Mouse (Mus musculus) liver, postnatal 0 days (tissue): ENCODE data around the gene Cd6. TPM values are rescaled to one million over a fixed set of nuclear protein-coding genes. Genes with fewer than 3 reads are reported as not detected.

ENCODE experiments used
- ATAC-seq: fragments of 200-750 bp; cut with Nextera tagmentation; 2 replicates; pipeline ENCODE4 v1.8.0; 2017; ENCODE audit warnings: mild to moderate bottlenecking, moderate library complexity
- DNase-seq: peaks from one replicate; pipeline ENCODE4 v3.0.0-alpha.2; 2016
- H3K27ac ChIP-seq: fragments of 300-500 bp; sonication (generic); 2 replicates; pipeline ENCODE4 v1.5.1; 2014; ENCODE audit warnings: antibody characterized with exemption, moderate library complexity, mild to moderate bottlenecking, low read depth
- H3K27me3 ChIP-seq: fragments of 300-500 bp; sonication (generic); 2 replicates; pipeline ENCODE4 v1.6.1; 2014; ENCODE audit warnings: low read length, control low read depth, mixed read lengths; ENCODE audit not compliant: insufficient read depth
- H3K36me3 ChIP-seq: fragments of 300-500 bp; sonication (generic); replicated peaks from 2 replicates; pipeline ENCODE4 v1.6.1; 2014; ENCODE audit warnings: mild to moderate bottlenecking, control low read depth, low read length, moderate library complexity, mixed read lengths; ENCODE audit not compliant: insufficient read depth
- H3K4me1 ChIP-seq: fragments of 300-500 bp; sonication (generic); 2 replicates; pipeline ENCODE4 v1.6.1; 2014; ENCODE audit warnings: antibody characterized with exemption, mild to moderate bottlenecking, control low read depth; ENCODE audit not compliant: insufficient read depth
- H3K4me2 ChIP-seq: fragments of 300-500 bp; sonication (generic); 2 replicates; pipeline ENCODE4 v1.6.1; 2014; ENCODE audit warnings: low read depth, mild to moderate bottlenecking, low read length, moderate library complexity, mixed read lengths
- H3K4me3 ChIP-seq: fragments of 300-500 bp; sonication (generic); 2 replicates; pipeline ENCODE4 v1.5.1; 2014; ENCODE audit warnings: low read depth, low read length
- H3K9ac ChIP-seq: fragments of 300-500 bp; sonication (generic); replicated peaks from 2 replicates; pipeline ENCODE4 v1.6.1; 2014; ENCODE audit warnings: mild to moderate bottlenecking, moderate library complexity
- H3K9me3 ChIP-seq: fragments of 300-500 bp; sonication (generic); 2 replicates; pipeline ENCODE4 v1.6.1; 2016; ENCODE audit warnings: mild to moderate bottlenecking, control low read depth, low read length, mixed read lengths
- CTCF ChIP-seq: sonication (generic); IDR thresholded peaks from 2 replicates; pipeline ENCODE4 v1.5.1; 2016; ENCODE audit warnings: antibody characterized with exemption, low read depth
- EP300 ChIP-seq: IDR thresholded peaks from 2 replicates; pipeline ENCODE4 v1.6.1; 2016; ENCODE audit warnings: antibody characterized with exemption, low read depth, mild to moderate bottlenecking
- WGBS: fragments of 180-500 bp; shearing (Covaris S2); extraction: QIAGEN DNeasy Blood & Tissue Kit; methylation state at CpG from one replicate; pipeline ENCODE4 v1.1.7; 2014; ENCODE audit not compliant: insufficient replicate concordance; 5-methylcytosine and 5-hydroxymethylcytosine counted together
- polyA plus RNA-seq: library from polyadenylated mRNA; unstranded; fragments of >200 nt; fragmentation: Nextera tagmentation; extraction: Ambion mirVana; gene quantifications from 2 replicates; pipeline ENCODE4 v1.2.1, GENCODE M21; 2015

Cd6 gene
- polyA plus RNA-seq, 1 experiment from 2014 or later: 0.11 TPM

GRCm38 (mm10) chr19:10749295-10749694 lies 80.6 kb downstream of the Cd6 start:
- TF ChIP-seq CTCF (no peak), EP300 (no peak)
- Histone ChIP-seq H3K9ac (no peak overlapping the region), H3K27ac (no peak overlapping the region), H3K4me2 (no peak overlapping the region), H3K36me3 (no peaks in the 10 kb centered on the region), H3K27me3 (no peaks in the 10 kb centered on the region), H3K9me3 (no peaks in the 10 kb centered on the region), H3K4me1 (no peaks in the 10 kb centered on the region; the same call in 1 of the 2 replicates), H3K4me3 (no peak overlapping the region)
- no peak for ATAC-seq
- WGBS: 74% methylated on average over 6 of the region's 6 CpGs
- no peak for DNase-seq

GRCm38 (mm10) chr19:10748401-10749102 lies 81.3 kb downstream of the Cd6 start:
- no peak for ATAC-seq
- Histone ChIP-seq H3K9me3 (no peaks in the 10 kb centered on the region), H3K27ac (no peak overlapping the region), H3K4me1 (no peaks in the 10 kb centered on the region; the same call in 1 of the 2 replicates), H3K27me3 (no peaks in the 10 kb centered on the region), H3K4me3 (no peak overlapping the region), H3K36me3 (no peaks in the 10 kb centered on the region), H3K4me2 (no peak overlapping the region), H3K9ac (no peak overlapping the region)
- DNase-seq: no peak
- WGBS: 66% methylated on average over 11 of the region's 11 CpGs
- TF ChIP-seq CTCF (no peak), EP300 (no peak)

- no peaks in the 10 kb centered on the region; the same call in 1 of the 2 replicates for H3K4me1 ChIP-seq
- WGBS: 60% methylated on average over 6 of the region's 6 CpGs
- no peak overlapping the region for H3K27ac ChIP-seq
- no peak for ATAC-seq
- no peak for DNase-seq
- H3K36me3 ChIP-seq: no peaks in the 10 kb centered on the region
- no peak overlapping the region for H3K9ac ChIP-seq
- no peaks in the 10 kb centered on the region for H3K9me3 ChIP-seq
- no peaks in the 10 kb centered on the region for H3K27me3 ChIP-seq
- H3K4me2 ChIP-seq: no peak overlapping the region
- no peak for TF ChIP-seq CTCF
- no peak for TF ChIP-seq EP300
- H3K4me3 ChIP-seq: no peak overlapping the region
Measured at GRCm38 (mm10) chr19:10747718-10748117, 82.1 kb downstream of the Cd6 start.

GRCm38 (mm10) chr19:10747182-10747581 lies 82.7 kb downstream of the Cd6 start:
- H3K4me1 ChIP-seq: no peaks in the 10 kb centered on the region; the same call in 1 of the 2 replicates
- H3K9me3 ChIP-seq: no peaks in the 10 kb centered on the region
- H3K36me3 ChIP-seq: no peaks in the 10 kb centered on the region
- H3K4me2 ChIP-seq: no peak overlapping the region
- DNase-seq (no peak), ATAC-seq (no peak)
- H3K27me3 ChIP-seq: no peaks in the 10 kb centered on the region
- no peak overlapping the region for H3K9ac ChIP-seq
- no peak overlapping the region for H3K4me3 ChIP-seq
- WGBS: 72% methylated on average over 7 of the region's 7 CpGs
- no peak overlapping the region for H3K27ac ChIP-seq
- TF ChIP-seq CTCF (no peak), EP300 (no peak)

- H3K9me3 ChIP-seq: no peaks in the 10 kb centered on the region
- DNase-seq (no peak), ATAC-seq (no peak)
- no peak for TF ChIP-seq EP300
- TF ChIP-seq CTCF: no peak
- 40% methylated on average over 3 of the region's 3 CpGs for WGBS
- no peaks in the 10 kb centered on the region for H3K27me3 ChIP-seq
- H3K4me1 ChIP-seq: peaks cover 7% of the 10 kb centered on the region; the same call in 1 of the 2 replicates
- H3K4me3 ChIP-seq: no peak overlapping the region
- H3K36me3 ChIP-seq: no peaks in the 10 kb centered on the region
- no peak overlapping the region for H3K9ac ChIP-seq
- H3K27ac ChIP-seq: no peak overlapping the region
- H3K4me2 ChIP-seq: no peak overlapping the region
Measured at GRCm38 (mm10) chr19:10742565-10742964, 87.3 kb downstream of the Cd6 start.

- Histone ChIP-seq H3K36me3 (no peaks in the 10 kb centered on the region), H3K27ac (no peak overlapping the region), H3K27me3 (no peaks in the 10 kb centered on the region), H3K4me1 (peaks cover 7% of the 10 kb centered on the region; the same call in 1 of the 2 replicates), H3K9me3 (no peaks in the 10 kb centered on the region), H3K9ac (no peak overlapping the region), H3K4me3 (no peak overlapping the region), H3K4me2 (no peak overlapping the region)
- no peak for DNase-seq
- TF ChIP-seq CTCF: no peak
- no peak for TF ChIP-seq EP300
- 59% methylated on average over 6 of the region's 6 CpGs for WGBS
- ATAC-seq: no peak
Measured at GRCm38 (mm10) chr19:10742145-10742544, 87.7 kb downstream of the Cd6 start.
